Mouse (Mus musculus) forebrain, embryonic 16.5 days (tissue): ENCODE measurements at regions not wholly inside any gene's neighbourhood (a gene's known extent, or its start where the extent isn't known, plus 50 kb on each side); places are given as distances from the start of the nearest gene placed in this dataset.
A peak's percentile ranks its signal among the peaks of the same experiment; 100 is the strongest.

Source experiments
- ATAC-seq: fragments of 200-750 bp; cut with Nextera tagmentation; 2 replicates; pipeline ENCODE4 v1.8.0; 2017; ENCODE audit warnings: mild to moderate bottlenecking, moderate library complexity
- H3K27ac ChIP-seq: fragments of 300-500 bp; sonication (generic); 2 replicates; pipeline ENCODE4 v1.5.1; 2014; ENCODE audit warnings: low read length, control low read depth
- H3K27me3 ChIP-seq: fragments of 300-500 bp; sonication (generic); replicated peaks from 2 replicates; pipeline ENCODE4 v1.6.1; 2014; ENCODE audit warnings: low read length; ENCODE audit not compliant: control insufficient read depth, insufficient read depth
- H3K36me3 ChIP-seq: fragments of 300-500 bp; sonication (generic); 2 replicates; pipeline ENCODE4 v1.6.1; 2014; ENCODE audit not compliant: control insufficient read depth, insufficient read depth
- H3K4me1 ChIP-seq: fragments of 300-500 bp; sonication (generic); replicated peaks from 2 replicates; pipeline ENCODE4 v1.6.1; 2014; ENCODE audit warnings: low read length; ENCODE audit not compliant: control insufficient read depth, insufficient read depth
- H3K4me2 ChIP-seq: fragments of 300-500 bp; sonication (generic); 2 replicates; pipeline ENCODE4 v1.6.1; 2014; ENCODE audit warnings: mild to moderate bottlenecking, low read length, control low read depth
- H3K4me3 ChIP-seq: fragments of 300-500 bp; sonication (generic); replicated peaks from 2 replicates; pipeline ENCODE4 v1.5.1; 2014; ENCODE audit warnings: mild to moderate bottlenecking, low read length, control low read depth
- H3K9ac ChIP-seq: fragments of 300-500 bp; sonication (generic); replicated peaks from 2 replicates; pipeline ENCODE4 v1.6.1; 2014; ENCODE audit warnings: low read depth, low read length, control low read depth
- H3K9me3 ChIP-seq: fragments of 300-500 bp; sonication (generic); 2 replicates; pipeline ENCODE4 v1.6.1; 2016; ENCODE audit warnings: low read length; ENCODE audit not compliant: control insufficient read depth
- WGBS: fragments of 180-500 bp; shearing (Covaris S2); extraction: QIAGEN DNeasy Blood & Tissue Kit; methylation state at CpG from one replicate; pipeline ENCODE4 v1.1.7; 2014; 5-methylcytosine and 5-hydroxymethylcytosine counted together

DNA sequence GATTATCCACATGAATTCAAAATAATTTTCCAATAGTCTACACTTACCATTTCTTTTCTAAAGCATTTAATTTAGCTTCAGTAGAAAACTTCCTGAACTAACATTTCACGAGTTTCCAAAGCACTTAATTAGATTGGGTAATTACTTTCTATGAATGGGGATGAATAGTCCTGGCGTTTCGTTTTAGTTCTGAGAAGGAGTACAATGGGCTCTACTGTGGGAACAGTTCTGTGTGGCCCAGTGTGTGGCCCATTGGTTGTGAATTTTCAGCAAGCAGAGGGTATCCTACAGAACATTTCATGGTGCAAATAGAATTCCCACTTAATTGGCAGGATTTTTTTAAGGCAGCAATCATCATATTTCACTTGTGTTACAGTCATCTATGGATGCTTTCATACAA, 95.5 kb downstream of the 1700017N19Rik start:
- peak; percentile 81 for ATAC-seq
- 5% methylated on average over 3 of the region's 3 CpGs for WGBS

DNA sequence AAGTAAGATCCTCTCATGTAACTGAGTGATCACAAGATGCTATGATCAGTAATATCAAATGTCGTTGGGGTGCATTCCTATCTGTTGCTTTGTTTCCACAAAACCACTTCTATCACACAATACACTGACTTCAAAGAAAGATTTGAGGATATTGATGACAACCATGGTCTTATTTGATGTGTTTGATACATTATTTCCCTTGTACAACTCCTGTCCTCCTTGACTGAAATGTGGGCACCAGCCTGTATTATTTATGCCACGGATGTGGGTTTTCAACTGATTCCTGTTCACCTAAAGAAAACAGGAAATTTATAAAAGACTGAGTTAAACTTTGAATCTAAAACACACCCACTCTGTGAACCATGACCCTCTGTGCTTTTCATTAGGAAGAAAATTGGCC, 105.7 kb downstream of the 1700017N19Rik start:
- no peak overlapping the region for H3K9ac ChIP-seq
- H3K4me1 ChIP-seq = no peaks in the 10 kb centered on the region
- no peaks in the 10 kb centered on the region for H3K27me3 ChIP-seq
- no peak overlapping the region for H3K4me2 ChIP-seq
- ATAC-seq = no peak
- no peak overlapping the region for H3K4me3 ChIP-seq
- WGBS = 86% methylated on average over 2 of the region's 2 CpGs
- no peak overlapping the region for H3K27ac ChIP-seq
- H3K36me3 ChIP-seq = no peaks in the 10 kb centered on the region
- no peaks in the 10 kb centered on the region for H3K9me3 ChIP-seq

More for the DNA sequence above, 95.5 kb downstream of the 1700017N19Rik start:
- no peak overlapping the region for H3K4me3 ChIP-seq
- no peaks in the 10 kb centered on the region for H3K36me3 ChIP-seq
- H3K4me1 ChIP-seq = no peaks in the 10 kb centered on the region
- H3K9me3 ChIP-seq = no peaks in the 10 kb centered on the region
- no peak overlapping the region for H3K27ac ChIP-seq
- H3K27me3 ChIP-seq = peaks cover 4% of the 10 kb centered on the region; the same call in 1 of the 2 replicates
- no peak overlapping the region for H3K9ac ChIP-seq
- H3K4me2 ChIP-seq = no peak overlapping the region

DNA sequence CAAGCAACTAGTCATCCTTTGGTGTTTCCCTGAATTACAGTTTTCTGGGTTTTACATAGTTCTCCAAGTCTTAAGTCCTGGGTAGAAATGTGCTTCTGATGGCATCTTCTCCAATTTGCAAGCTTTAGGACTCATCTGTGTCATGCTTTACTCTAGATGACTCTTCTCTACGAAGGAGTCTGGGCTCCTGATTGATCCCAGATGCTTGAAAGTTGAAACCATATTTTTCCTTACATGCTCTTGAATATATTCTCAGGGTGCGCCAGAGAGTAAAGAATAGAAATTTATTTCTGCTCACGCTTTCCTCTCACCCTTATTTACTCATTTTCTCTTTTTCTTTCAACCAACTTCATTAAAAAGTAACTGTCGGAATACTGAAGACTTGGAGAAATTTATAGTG, 108.9 kb downstream of the 1700017N19Rik start:
- Histone ChIP-seq H3K4me3 (no peak overlapping the region), H3K27ac (no peak overlapping the region), H3K9me3 (no peaks in the 10 kb centered on the region), H3K4me2 (no peak overlapping the region), H3K4me1 (no peaks in the 10 kb centered on the region), H3K27me3 (no peaks in the 10 kb centered on the region), H3K9ac (no peak overlapping the region), H3K36me3 (no peaks in the 10 kb centered on the region)
- no peak for ATAC-seq
- WGBS = 80% methylated on average over 4 of the region's 4 CpGs

DNA sequence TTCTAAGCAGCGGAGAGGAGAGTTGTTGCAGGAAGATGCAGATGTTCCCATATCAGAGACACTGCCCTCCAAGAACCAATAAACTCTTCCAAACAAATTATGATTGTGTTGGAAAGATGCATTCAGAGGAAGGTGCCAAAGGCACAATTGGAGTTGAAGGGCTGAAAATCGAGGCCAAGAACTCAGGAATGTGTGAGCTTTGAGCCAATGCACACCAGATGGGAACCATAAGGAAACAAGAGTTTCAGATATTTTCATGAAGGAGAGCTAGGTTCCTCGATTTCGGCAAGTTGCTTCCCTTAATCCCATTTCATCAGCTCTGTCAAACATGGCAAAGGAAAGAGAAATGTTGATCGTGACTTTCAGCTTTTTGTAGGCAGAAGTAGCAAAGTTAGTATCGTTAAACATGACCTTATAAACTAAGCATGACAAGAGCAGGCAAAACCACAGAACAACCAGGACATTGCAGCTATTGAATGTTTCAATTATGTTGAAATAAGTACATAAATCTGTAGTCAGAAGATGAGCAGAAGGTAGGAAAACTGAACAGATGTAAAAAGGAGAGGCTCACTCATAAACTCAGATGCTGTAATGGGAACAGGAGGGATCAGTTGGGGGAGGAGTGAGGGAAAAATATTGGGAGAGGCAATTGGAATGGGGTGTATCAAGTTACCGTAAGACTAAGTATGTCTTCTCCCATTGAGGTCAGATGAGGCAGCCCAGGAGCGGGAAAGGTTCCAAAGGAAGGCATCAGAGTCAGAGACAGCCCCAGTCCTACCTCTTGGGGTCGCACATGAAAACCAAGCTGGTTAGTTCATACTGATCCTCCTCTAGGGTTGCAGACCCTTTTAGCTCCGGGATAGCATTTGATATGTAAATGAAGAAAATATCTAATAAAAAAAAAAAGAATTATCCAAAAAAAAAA, 110.3 kb downstream of the 1700017N19Rik start:
- H3K27me3 ChIP-seq = no peaks in the 10 kb centered on the region
- H3K27ac ChIP-seq = no peak overlapping the region
- H3K36me3 ChIP-seq = no peaks in the 10 kb centered on the region
- H3K4me3 ChIP-seq = no peak overlapping the region
- WGBS = 82% methylated on average over 10 of the region's 10 CpGs
- no peaks in the 10 kb centered on the region for H3K4me1 ChIP-seq
- no peak overlapping the region for H3K4me2 ChIP-seq
- ATAC-seq = peak; percentile 58
- H3K9me3 ChIP-seq = no peaks in the 10 kb centered on the region
- no peak overlapping the region for H3K9ac ChIP-seq

DNA sequence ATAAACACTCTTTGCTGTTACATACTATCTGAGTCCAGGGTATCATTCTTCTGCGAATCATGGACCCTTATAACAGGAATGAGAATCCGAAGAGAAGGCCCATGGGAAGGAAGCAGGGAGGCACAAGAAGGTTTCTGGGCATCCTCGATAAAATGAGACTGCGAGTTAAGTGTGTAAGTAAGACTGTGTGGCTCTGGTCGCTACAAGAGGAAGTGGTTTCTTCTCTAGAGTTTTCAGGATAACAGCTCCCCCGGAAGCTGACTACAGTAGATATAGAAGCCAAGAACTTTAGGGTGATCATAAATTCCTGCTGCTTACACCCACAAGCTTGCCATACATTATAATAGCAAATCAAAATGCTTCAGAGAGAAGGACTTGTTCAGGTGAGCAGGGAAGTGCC, 111.7 kb downstream of the 1700017N19Rik start:
- Histone ChIP-seq H3K36me3 (no peaks in the 10 kb centered on the region), H3K27ac (no peak overlapping the region), H3K4me1 (no peaks in the 10 kb centered on the region), H3K4me3 (no peak overlapping the region), H3K9me3 (no peaks in the 10 kb centered on the region), H3K4me2 (no peak overlapping the region), H3K27me3 (no peaks in the 10 kb centered on the region), H3K9ac (no peak overlapping the region)
- WGBS = 93% methylated on average over 6 of the region's 6 CpGs
- ATAC-seq = no peak

DNA sequence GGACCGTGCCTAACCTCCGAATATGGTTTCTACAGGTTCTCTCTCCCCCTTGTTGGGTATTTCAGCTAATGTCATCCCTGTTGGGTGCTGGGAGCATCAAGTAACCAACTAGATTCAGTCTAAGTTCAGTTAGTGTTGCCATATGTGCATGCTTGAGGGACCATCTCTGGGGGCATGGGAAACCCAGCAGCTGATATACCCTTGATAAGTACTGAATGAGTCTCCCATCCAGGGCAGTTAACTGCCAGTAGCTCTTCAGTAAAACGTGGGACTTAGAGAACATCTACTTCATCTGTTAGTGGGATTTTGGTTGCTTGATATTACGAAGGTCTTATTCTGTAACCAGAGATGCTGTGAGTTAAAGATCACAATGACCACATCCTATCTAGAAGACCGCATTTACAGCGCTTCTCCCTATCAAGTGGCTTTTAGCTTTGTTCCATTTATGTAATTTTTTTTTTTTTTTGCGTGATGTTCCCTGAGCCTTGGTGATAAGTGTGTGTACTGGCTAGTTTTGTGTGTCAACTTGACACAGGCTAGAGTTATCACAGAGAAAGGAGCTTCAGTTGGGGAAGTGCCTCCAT, 125.9 kb downstream of the 1700017N19Rik start:
- no peaks in the 10 kb centered on the region for H3K4me1 ChIP-seq
- ATAC-seq = no peak
- H3K36me3 ChIP-seq = no peaks in the 10 kb centered on the region
- no peaks in the 10 kb centered on the region for H3K27me3 ChIP-seq
- H3K9me3 ChIP-seq = no peaks in the 10 kb centered on the region
- no peak overlapping the region for H3K9ac ChIP-seq
- H3K4me2 ChIP-seq = no peak overlapping the region
- H3K27ac ChIP-seq = no peak overlapping the region
- WGBS = 95% methylated on average over 7 of the region's 7 CpGs
- no peak overlapping the region for H3K4me3 ChIP-seq

DNA sequence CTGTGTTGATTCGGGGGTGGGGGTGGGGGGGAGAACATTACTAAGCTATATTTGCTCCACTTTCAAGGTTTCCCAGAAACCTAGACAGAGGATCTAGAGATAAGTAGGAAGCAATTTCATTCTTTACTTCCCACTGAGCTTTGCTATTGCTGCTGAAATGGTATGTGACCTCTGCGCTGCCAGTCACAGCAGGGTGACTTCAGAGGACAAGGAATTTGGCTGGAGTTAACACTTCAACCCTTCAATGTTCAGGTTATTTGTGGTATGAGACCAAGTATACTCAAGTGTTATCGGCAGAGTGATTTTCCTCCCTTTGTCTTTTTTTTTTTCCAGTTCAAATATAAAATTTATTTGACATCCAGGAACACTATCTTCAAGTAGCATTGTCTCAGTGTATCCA, 128.3 kb downstream of the 1700017N19Rik start:
- Histone ChIP-seq H3K4me1 (no peaks in the 10 kb centered on the region), H3K27ac (no peak overlapping the region), H3K4me2 (no peak overlapping the region), H3K9ac (no peak overlapping the region), H3K27me3 (no peaks in the 10 kb centered on the region), H3K4me3 (no peak overlapping the region), H3K9me3 (no peaks in the 10 kb centered on the region), H3K36me3 (no peaks in the 10 kb centered on the region)
- ATAC-seq = no peak
- whole genome bisulfite sequencing = 18% methylated on average over 3 of the region's 3 CpGs

DNA sequence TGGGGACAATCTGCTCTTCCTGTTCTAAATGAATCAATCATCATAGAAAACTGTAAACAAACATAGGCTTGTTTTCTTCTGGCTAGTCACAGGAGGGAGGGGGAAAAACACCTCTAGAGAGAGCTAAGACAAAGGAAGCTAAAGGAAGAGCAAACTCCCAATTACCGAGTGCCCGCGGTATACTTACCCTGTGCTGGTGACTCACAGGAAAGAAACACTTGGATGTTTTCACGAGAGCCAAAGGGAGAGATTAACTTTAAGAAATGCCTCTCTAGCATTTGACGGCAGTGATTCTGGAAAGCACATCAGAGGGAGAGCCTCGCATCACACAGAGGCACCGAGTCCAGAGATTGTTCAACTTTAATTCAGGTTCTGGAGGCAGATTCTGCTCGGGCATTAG, 151.0 kb downstream of the 1700017N19Rik start:
- no peaks in the 10 kb centered on the region for H3K27me3 ChIP-seq
- no peak overlapping the region for H3K27ac ChIP-seq
- WGBS = 32% methylated on average over 8 of the region's 8 CpGs
- 0 out of 2 replicates have a peak, but pooled peaks have one; percentile 31 for ATAC-seq
- H3K9me3 ChIP-seq = no peaks in the 10 kb centered on the region
- H3K36me3 ChIP-seq = no peaks in the 10 kb centered on the region
- 0 out of 2 replicates have a peak, but pooled peaks cover 3% of the 10 kb centered on the region for H3K4me1 ChIP-seq
- H3K4me2 ChIP-seq = peak overlapping the region; percentile 28
- no peak overlapping the region; the same call in 1 of the 2 replicates for H3K4me3 ChIP-seq
- H3K9ac ChIP-seq = no peak overlapping the region

DNA sequence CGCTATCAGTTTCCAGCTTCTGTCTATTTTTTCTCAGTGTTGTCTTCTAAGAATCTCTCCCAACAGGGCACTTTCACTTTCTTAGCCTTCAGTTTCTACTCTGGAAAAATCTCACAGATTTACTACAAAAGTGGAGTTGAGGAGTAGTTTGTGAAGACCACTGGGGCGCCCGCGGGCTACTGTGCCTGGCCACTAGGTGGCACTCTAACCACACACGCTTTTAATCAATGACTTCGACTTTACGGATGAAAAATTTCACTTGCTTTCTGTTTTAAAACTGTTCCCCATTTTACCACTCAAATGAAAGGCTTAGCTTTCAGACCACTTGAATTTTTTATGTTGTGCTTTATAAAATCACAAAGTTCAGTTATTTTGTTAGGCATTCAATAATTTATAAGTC, 151.8 kb downstream of the 1700017N19Rik start:
- Histone ChIP-seq H3K27me3 (no peaks in the 10 kb centered on the region), H3K9me3 (no peaks in the 10 kb centered on the region), H3K4me2 (peak overlapping the region; percentile 11; the same call in 1 of the 2 replicates), H3K36me3 (no peaks in the 10 kb centered on the region), H3K9ac (no peak overlapping the region), H3K27ac (no peak overlapping the region), H3K4me1 (0 out of 2 replicates have a peak, but pooled peaks cover 3% of the 10 kb centered on the region), H3K4me3 (no peak overlapping the region)
- ATAC-seq = peak; percentile 78
- WGBS = 7% methylated on average over 7 of the region's 7 CpGs
